In the genomic region with DNA sequence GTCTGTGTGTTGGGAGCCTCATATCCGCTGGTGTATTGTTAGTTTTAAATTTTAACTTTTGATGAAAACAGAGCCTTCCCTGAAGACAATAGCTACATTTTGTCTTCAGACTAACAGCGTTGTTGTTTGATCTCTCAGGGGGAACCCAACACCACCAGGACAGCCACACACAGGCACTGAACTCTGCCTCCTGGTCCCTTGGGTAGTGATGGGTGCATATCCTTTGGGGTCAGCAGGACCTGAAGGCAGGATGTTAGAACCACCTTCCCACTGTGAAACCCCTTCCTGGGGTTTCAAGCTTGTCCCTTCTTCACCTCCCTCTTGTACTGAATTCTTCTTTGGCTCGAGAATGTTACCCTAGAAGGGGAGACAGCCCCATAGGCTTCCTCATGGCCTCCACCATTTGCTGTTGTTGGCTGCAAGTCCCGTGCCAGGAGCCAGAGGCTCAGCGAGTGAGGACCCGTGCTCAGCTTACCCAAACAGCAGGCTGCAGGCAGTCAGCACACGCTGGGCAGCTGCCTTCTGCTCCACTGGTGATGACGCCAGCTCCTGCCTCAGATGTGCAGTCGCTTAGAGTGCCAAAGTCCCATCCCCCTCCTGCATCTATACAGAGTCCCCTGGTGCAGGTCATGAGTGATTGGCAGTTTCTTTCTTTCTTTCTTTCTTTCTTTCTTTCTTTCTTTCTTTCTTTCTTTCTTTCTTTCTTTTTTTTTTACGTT, we compare ENCODE assay signal across 8 mouse cellular contexts.
DNase-seq lines count a peak whose midpoint lies in the region; ATAC-seq and TF ChIP-seq lines count a peak whose summit lies in the region.
"Had no signal": no experiment of that assay in that cellular context is flagged by ENCODE, and none has a peak within 500 bp of the region (broad histone marks: within the 10 kb centered on the region; RNA-seq: fewer than 3 reads in every experiment).

No protein-coding gene starts in this region.

- H3K9me3 ChIP-seq in embryonic facial prominence, embryonic 15.5 days (replicated peaks): no peaks in the 10 kb centered on the region
- no peaks in the 10 kb centered on the region for H3K9me3 ChIP-seq in hindbrain, postnatal 0 days (ENCODE audit: low read length)
- H3K9me3 ChIP-seq in neural tube, embryonic 13.5 days: no peaks in the 10 kb centered on the region

- H3K36me3 ChIP-seq in embryonic facial prominence, embryonic 15.5 days: no peaks in the 10 kb centered on the region
- H3K36me3 ChIP-seq in hindbrain, postnatal 0 days (ENCODE audit: insufficient read depth, low read length): no peaks in the 10 kb centered on the region
- H3K36me3 ChIP-seq in neural tube, embryonic 13.5 days: no peaks in the 10 kb centered on the region

- intact Hi-C loops in left cerebral cortex, postnatal 4 days (cut with DNase I): loop anchor here (5.0 kb wide), 1 partner anchor 188 kb away; no protein-coding TSS in a partner anchor
- intact Hi-C loops in left cerebral cortex, adult 2 months (cut with DNase I): loop anchor here (10.0 kb wide), 1 partner anchor 524 kb away; no protein-coding TSS in a partner anchor

- H3K4me3 ChIP-seq in left cerebral cortex, adult 2 months: no peak overlapping the region
- no peak overlapping the region for H3K4me3 ChIP-seq in embryonic facial prominence, embryonic 15.5 days (replicated peaks)
- H3K4me3 ChIP-seq in hindbrain, postnatal 0 days (ENCODE audit: low read length): no peak overlapping the region
- H3K4me3 ChIP-seq in neural tube, embryonic 13.5 days: no peak overlapping the region
- H3K4me3 ChIP-seq: heart, adult 2 months had no signal

- no peak overlapping the region for H3K9ac ChIP-seq in embryonic facial prominence, embryonic 15.5 days
- no peak overlapping the region for H3K9ac ChIP-seq in hindbrain, postnatal 0 days (replicated peaks; ENCODE audit: low read length)
- H3K9ac ChIP-seq in neural tube, embryonic 13.5 days: no peak overlapping the region

- 52% methylated on average over 10 of the region's 10 CpGs for WGBS in embryonic facial prominence, embryonic 15.5 days
- 21% methylated on average over 10 of the region's 10 CpGs for WGBS in hindbrain, postnatal 0 days
- 29% methylated on average over 10 of the region's 10 CpGs for WGBS in neural tube, embryonic 13.5 days

- no peak for TF ChIP-seq CTCF in left cerebral cortex, adult 2 months (IDR thresholded peaks at IDR 0.05)
- TF ChIP-seq CTCF in hindbrain, postnatal 0 days (IDR thresholded peaks at IDR 0.05; ENCODE audit: low read depth): 0 out of 2 replicates have a peak, but pooled peaks have one; percentile 8

- no peaks in the 10 kb centered on the region for H3K27me3 ChIP-seq in embryonic facial prominence, embryonic 15.5 days
- no peaks in the 10 kb centered on the region for H3K27me3 ChIP-seq in hindbrain, postnatal 0 days (ENCODE audit: insufficient read depth, low read length)
- H3K27me3 ChIP-seq in neural tube, embryonic 13.5 days: no peaks in the 10 kb centered on the region

- no peaks in the 10 kb centered on the region; the same call in 1 of the 2 replicates for H3K4me1 ChIP-seq in embryonic facial prominence, embryonic 15.5 days
- peaks cover 3% of the 10 kb centered on the region for H3K4me1 ChIP-seq in hindbrain, postnatal 0 days (ENCODE audit: insufficient read depth, low read length)
- peaks cover 18% of the 10 kb centered on the region for H3K4me1 ChIP-seq in neural tube, embryonic 13.5 days (replicated peaks)

- no peak overlapping the region for H3K27ac ChIP-seq in left cerebral cortex, adult 2 months
- H3K27ac ChIP-seq in embryonic facial prominence, embryonic 15.5 days (replicated peaks): no peak overlapping the region
- peak overlapping the region; percentile 41; the same call in 1 of the 2 replicates for H3K27ac ChIP-seq in hindbrain, postnatal 0 days
- peak overlapping the region; percentile 68 for H3K27ac ChIP-seq in neural tube, embryonic 13.5 days (replicated peaks)
- H3K27ac ChIP-seq: heart, adult 2 months had no signal

- DNase-seq in left cerebral cortex, postnatal 4 days: peak; percentile 90
- DNase-seq in left cerebral cortex, adult 2 months (ENCODE audit: extremely low spot score in 1 of 2, low spot score in 2 of 2): no peak
- peak; percentile 86 for DNase-seq in hindbrain, postnatal 0 days (ENCODE audit: low spot score)
- no peak for DNase-seq in MN1 (ENCODE audit: low spot score)
- no peak for DNase-seq in frontal cortex, postnatal 14 days (ENCODE audit: low spot score in 2 of 2)
- DNase-seq: heart, adult 2 months had no signal

- peak; percentile 63; the same call in 1 of the 2 replicates for ATAC-seq in embryonic facial prominence, embryonic 15.5 days (ENCODE audit: insufficient number of reproducible peaks, low FRiP score, low TSS enrichment, low read depth)
- ATAC-seq in hindbrain, postnatal 0 days: peak; percentile 90
- ATAC-seq in neural tube, embryonic 13.5 days (ENCODE audit: low read depth): peak; percentile 88

- H3K4me2 ChIP-seq in embryonic facial prominence, embryonic 15.5 days (replicated peaks): no peak overlapping the region
- H3K4me2 ChIP-seq in hindbrain, postnatal 0 days (ENCODE audit: low read depth, low read length): no peak overlapping the region
- no peak overlapping the region for H3K4me2 ChIP-seq in neural tube, embryonic 13.5 days

Comparison
In these comparisons a context has a peak if more than half of its experiments do, and no peak if none do; other contexts are left out.
1. DNase-seq: peak in left cerebral cortex, postnatal 4 days (single experiment) and hindbrain, postnatal 0 days (single experiment); none in left cerebral cortex, adult 2 months (0 of 2), MN1 (single experiment) and frontal cortex, postnatal 14 days (0 of 2).
2. H3K27ac ChIP-seq: peak in hindbrain, postnatal 0 days (single experiment) and neural tube, embryonic 13.5 days (single experiment); none in left cerebral cortex, adult 2 months (single experiment) and embryonic facial prominence, embryonic 15.5 days (single experiment).
3. Peak in every context shown above with its lines, with median percentiles within 50 percentile points of each other: ATAC-seq.